Mouse (Mus musculus) MN1 (cell line): Measurements from ENCODE around the gene Sparcl1.
A peak's percentile ranks its signal among the peaks of the same experiment; 100 is the strongest.

Source experiments
- DNase-seq: peaks from one replicate; pipeline ENCODE4 v3.0.0-alpha.2; 2016; ENCODE audit warnings: low spot score

Gene Sparcl1

DNA sequence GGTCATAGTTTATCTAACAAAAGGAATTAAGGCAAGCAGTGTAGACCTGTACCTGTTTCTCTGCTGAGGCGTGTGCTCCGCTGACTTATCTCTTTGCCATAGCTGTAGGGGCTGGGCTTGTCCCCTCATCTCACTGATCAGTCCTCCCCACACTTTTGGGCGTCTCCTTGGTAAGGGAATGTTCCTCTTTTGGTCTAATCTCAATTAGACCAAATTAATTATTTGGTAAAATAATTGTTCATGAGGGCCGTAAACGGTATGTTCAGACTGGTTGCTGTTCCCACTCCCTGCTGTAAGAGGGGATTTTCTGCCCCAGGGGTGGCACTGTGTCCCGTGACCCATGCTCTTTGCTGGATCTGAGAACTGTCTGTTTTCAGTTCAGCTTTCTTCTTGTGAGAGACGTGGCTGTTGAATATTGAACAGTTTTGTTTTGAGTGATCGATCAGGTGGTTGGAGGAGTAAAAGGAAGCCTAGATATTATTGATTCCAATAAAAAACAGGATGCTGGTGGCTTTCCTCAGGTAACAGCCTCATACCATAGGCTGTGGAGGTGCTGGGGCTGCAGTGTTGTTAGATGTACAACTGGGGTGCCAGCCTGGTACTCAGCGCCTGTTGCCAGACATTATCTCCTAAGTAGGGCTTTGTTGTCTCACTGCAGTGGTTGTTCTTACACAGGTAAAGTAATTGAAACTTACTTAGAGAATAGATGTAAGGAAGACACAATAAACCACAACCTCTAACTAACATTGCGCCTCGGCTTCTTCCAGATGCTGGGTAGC, 50.6 kb downstream of the Sparcl1 start:
- DNase-seq: no peak

DNA sequence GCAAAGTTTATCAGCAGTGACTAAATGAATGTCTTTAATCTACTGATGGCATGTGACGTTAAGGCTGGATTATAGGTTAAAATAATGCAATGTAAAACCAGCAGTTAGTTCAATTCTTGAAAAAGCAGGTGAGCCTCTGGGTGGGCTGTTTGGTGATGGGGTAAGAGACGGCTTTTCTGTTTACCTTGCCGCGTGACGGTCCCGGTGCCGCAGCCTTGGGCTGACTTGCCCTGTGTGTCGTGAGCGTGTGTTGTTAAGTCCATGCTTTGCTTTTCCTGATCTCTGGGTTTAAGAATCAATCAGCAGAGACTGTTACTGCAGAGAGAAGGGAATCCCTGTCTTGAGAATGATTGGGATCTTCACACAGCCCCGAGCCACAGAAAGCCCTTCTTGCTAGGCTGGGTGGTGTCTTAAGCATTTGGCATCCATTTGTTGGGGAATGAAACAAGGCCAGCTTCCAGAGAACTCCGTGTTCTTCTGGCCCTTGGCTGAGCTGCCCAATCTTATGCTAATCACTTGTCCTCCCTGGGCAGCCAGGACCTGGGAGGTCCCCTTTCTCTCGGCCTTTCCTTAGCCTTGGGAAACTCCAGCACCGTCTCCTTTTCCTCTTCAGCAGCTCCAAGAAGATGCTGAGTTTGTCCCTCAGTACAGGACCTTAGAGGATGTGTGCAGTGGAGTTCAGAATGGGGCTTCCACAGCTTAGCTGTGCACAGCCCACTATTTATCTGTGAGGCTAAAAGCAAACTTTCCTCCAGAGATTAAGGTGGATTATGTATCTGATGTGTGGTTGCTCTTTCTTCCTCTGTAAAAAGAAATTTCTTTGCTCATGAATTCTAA, 51.4 kb downstream of the Sparcl1 start:
- no peak for DNase-seq

DNA sequence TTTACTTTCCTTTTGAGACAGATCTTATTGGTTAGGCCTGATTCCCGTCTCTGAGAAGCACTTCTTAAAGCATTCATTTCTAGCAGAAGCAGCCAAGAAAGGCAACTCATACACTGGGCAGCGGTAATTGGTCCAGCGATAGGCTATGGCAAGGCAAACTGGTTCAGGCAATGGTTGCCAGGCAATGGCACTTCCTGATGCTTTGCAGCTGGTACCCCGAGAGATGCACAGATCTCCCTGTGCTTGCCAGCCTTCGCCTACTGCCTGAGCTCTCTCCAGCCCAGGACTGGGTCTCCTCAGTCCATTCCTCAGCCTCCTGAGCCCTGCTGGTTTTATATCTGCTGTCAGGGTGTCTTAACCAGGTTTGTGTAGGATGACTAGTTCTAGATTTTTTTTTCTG, 53.1 kb downstream of the Sparcl1 start:
- DNase-seq: no peak

DNA sequence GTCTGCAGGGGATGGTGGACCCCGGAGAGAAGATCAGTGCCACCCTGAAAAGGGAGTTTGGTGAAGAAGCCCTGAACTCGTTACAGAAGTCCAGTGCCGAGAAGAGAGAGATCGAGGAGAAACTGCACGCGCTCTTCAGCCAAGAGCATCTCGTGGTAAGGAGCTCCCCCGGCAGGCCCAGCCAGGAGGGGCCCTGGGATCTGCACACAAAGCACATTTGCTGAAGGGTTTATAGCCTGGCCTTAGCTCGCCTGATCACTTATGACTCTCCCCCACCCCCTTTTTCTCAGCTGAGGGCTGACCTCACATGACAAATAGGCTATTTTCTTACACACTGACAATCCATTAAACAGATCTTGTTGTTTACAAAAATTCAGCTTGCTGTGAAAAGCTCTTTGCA, 53.9 kb downstream of the Sparcl1 start:
- no peak for DNase-seq

DNA sequence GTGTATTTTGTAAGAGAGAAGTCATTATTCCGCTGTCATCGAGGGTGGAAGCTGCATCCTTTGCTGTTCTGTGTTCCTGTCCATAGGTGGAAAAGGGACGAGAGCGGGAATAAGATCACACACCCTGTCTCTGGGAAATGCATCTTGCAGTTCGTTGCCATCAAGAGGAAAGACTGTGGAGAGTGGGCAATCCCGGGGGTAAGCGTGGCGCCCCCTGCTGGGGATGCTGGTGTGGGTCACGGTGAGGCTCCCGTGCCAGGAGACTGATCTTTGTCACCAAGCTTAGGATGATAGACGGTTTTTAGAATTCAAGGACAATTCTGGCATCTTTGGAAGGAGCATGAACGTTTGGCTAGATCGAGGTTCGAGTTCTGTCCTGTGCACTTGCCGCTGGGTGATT, 55.5 kb downstream of the Sparcl1 start:
- no peak for DNase-seq

DNA sequence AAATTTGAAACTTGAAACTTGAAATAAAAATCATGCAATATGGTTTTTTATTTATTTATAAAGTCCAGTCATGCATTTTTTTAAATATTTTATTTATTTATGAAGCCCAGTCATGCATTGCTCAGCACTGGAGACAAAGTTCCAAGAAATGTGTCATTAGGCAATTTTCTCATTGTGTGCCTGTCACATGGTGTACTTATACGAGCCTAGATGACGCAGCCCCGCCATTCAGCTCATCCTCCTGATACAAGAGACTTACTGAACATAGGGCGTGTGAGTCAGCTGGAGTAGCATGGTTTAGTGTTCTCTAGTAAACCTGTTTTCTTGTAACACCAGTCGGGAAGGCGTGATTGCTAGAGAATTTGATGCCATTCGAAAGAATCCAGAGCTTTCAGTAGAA, 57.2 kb downstream of the Sparcl1 start:
- DNase-seq: no peak

DNA sequence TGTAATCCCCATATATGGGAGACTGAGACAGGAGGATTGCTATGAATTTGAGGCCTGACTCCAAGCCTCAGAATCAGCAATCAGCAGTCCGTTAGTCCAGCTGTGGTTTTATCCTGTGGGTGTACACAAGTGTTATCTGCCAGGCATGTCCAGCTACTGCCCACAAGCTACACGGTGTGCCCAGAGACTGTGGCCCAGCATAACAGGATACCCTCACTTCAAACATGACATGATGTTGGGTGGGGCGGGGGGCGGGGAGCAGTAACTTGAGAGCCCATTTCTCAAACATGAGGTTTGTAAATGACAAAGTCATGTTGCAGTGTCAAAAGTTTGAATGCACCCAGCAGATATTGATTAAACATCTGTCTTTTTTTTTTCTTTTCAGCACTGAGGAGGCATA, 57.7 kb downstream of the Sparcl1 start:
- no peak for DNase-seq

DNA sequence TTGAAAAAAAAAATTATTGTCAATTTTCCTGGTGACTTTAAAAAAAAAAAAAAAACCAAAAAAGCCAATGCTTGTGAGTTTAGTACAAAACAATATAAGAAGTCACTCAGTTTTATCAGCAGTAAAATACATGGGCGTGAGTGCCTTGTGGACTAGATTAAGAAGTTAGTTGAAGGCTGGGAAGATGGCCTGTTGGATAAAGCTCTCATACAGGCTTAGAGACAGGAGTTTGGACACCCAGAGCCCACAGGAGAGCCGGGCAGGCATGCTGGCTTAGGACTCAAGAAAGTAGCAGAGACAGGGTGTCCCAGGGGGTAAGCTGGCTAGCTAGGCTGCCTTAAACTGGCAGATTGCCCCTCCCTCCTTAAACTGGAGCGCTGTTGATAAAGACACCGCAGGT, 58.6 kb downstream of the Sparcl1 start:
- DNase-seq: no peak

DNA sequence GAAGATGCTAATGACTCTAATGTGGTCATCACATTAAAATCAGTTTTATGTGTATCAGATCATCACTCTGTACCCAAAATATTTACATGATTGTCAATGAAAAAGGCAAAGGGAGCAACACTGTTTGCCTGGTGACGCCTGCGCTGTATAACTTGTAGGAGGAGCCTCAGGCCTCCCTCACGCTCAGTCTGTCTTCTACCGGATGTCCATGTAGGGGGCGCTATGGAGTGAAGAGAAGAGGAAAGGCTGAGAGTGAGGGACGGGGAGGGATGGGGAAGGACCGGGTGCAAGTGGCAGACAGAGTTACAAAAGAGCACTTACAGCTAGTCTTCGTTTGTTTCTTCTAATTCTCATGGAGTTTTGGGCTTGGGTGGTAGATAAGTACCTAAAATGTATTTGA, 60.6 kb downstream of the Sparcl1 start:
- DNase-seq: no peak

DNA sequence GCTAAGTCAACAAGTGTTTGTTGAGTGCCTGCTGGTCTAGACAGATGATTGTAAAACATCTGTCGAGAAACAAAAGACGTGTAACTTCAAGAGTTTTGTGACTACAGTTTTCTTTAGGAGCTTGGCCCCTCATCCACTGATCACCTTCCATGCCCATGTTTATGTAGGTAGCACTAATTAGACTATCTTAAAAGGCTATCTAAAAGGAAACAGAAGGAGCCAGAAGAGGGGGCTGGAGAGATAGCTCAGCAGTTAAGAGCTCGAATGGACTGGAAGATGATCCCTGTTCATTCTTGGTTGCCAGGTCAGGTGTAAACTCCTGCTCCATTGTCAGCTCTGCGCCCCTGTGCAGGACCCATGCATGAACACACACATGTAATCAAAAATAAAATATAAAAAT, 65.4 kb downstream of the Sparcl1 start:
- no peak for DNase-seq

DNA sequence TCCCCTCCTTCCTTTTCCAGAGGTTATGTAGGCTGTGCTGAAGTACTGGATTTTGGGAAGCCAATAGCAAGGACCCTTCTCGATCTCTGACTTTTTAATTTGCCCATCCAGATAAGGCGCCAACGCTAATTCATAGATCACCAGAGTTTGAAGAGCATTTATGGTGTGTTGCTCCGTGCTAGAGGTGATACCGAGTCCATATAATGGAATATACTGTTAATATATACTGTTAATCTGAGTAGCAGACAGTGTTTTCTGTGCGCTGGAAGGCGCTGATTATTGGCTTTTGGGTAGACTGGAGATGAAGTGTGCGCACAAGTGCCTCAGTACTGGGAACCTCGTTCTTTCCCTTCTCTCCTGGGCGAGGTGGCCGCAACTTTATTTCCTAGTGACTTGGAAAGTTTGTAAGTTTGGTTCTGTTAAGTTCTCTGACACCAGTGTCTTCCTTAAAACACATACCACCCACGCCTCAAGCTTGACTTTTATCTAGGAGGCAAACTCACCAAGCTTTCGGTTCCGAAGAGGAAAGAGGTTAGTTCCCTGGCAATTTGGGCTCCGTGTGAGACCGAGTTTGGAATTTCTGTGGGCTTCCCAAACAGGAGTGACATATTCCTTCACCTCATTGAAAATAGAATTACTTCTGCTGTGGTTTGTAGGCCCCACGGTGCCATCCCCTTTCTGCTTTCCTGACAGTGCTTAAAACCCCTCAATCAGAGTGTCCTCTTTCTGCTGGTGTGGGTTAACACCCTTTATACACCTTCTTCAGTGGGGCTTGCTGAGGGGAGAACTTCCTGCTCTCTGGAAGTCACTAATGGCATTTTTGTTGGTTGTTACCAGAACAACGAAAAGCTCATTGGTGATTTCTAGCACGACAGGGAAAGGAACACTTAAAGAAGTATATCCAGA, 66.1 kb downstream of the Sparcl1 start:
- no peak for DNase-seq

DNA sequence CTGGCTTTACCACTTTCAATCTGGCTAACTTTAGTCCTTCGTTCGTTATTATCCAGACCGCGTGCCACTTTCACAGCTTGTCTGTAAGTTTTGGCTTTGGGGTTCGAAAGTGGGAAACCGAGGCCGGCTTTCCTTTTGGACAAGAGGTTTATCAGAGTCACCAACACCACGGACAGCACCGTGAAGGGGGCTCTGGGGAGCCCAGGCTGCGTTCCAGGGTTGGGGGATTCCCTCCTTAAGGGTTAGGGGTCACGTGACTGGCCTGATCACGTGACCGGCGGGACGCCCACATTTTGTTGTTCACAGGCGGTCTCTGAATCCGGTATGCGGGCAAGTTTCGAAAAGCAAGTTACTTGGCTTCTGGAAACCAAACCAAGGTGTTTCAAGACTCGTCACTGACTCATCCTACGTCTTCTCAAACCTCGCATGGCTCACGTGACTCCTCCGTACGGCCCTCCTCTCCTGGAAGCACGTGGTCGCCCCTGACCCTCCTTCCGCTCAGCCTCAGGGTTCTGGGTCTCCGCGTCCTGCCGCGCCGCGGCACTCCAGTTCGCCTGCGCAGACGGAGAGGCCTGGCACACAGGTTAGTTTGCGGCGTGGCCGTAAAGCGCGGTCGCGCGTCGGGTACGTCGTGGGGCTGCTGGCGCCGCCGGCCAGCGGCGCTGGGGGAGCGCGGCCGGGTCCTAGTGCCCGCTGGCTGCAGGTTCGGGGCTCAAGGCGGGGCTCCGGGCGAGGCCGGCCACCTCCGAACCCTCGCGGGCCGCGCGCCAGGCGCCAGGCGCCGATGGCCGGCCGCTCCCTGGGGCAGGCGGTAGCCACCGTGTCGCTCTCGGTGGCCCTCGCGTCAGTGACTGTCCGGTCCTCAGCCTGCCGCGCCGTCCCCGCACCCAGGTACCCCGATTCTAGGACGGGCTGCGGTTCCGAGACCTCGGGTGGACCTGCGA, 67.0 kb downstream of the Sparcl1 start, which contains the start of gene Nudt9:
TSS of gene Nudt9 (plus strand) at position 51 of the 944 bp plus-strand sequence.
- peak; percentile 97 for DNase-seq

DNA sequence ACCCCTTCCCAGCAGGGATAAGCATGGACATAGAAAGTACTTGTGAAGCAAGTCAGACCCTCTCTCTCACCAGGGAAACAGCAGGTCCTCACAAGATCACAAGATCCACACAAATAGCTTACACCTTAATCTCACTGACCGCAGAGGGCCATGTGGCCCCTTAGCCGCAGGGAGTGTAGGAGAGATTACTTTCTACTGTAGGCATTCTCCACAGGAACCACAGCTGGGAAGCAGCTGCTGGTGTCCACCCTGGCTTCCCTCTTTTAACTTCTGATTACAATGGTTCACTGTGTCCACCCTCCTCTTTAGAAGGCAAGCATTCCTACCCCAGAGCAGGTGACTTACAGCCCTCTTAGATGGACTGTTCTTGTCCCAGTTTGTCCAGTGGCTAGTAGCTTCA, 69.8 kb downstream of the Sparcl1 start:
- DNase-seq: no peak

DNA sequence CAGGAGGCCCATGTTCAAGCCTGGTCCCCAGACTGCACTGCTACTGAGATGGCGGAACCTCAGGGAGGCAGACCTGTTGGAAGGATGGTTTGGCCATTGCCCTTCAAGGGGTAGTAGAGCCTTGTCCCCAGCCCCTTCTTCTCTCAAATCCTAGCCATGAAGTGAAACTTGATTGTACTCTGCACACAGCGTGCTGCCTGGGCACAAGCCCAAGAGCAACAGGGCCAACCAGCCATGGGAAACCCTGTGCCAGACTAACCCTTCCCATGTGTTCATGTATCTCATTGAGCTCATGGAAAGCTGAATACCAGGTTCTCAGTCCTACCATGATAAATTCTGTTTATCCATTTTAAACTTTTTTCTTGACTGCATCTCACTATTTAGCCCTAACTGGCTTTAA, 70.6 kb downstream of the Sparcl1 start:
- no peak for DNase-seq

DNA sequence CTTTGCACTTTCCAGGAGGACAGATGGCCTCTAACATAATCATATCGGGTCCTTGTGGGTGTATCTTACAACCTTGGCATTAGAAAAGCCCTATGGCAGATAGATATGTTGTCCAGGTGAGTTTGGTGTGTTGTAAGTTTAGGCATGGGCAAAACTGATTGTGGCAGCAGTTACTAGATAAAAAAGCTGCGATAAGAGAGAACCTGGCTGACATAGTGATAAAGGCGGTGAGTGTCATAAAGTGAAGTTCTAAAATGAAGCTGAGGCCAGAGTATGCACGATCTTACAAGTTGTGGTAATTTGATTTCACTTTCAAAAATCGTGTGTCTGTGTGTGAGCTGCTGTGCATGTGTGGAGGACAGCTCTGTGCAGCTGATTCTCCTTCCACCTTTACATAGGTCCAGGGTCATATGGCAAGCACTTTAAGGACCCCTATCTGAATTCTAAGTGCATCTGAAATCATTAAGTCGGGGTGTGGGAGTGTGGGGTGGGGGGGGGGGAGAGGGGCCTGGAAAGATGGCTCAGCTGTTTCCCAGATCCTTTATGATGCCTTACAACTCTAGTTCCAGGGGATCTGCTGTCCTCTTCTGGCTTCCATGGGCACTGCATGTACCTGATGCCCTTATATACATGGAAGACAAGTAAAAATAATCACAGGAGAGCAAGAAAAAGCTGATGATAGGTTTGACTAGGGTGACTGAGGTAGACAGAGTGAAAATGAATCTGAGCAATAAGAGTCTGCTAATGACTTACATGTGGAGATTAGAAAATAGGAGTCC, 74.2 kb downstream of the Sparcl1 start:
- peak; percentile 45 for DNase-seq

DNA sequence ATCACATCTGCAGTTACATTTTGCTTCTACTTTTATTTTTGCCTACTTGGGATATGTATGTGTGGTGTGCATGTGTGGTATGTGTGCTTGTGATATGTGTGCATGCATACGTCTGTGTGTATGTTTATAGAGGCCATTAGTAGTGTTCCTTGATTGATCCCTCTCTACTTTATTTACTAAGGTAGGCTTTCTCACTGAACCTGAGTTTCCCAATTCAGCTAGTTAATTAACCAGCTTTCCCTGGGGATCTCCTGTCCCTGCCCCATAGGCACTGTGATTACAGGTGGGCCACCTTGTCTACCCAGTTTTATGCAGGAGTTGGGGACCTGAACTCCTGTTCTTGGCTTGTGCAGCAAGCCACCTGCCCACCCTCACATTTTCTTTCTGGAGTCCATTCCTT, 76.8 kb downstream of the Sparcl1 start:
- DNase-seq: no peak

DNA sequence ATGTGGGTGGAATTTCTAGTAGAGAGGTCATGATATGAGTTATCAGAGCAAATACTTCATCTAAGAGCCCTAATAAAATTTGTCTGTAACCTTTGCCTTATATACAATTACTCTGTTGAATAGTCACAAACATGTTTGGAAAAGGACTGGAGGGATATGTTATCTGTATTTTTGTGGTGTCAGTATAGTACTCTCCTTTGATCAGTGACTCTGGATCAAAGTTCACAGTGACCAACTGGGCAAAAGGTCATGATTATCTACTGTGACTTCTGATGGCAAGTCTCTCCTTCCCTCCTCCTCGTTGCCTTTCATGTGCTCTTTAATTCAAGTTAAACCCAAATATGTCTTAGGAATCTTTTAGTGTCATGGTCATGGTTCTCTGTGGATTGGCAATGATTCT, 77.7 kb downstream of the Sparcl1 start:
- no peak for DNase-seq

DNA sequence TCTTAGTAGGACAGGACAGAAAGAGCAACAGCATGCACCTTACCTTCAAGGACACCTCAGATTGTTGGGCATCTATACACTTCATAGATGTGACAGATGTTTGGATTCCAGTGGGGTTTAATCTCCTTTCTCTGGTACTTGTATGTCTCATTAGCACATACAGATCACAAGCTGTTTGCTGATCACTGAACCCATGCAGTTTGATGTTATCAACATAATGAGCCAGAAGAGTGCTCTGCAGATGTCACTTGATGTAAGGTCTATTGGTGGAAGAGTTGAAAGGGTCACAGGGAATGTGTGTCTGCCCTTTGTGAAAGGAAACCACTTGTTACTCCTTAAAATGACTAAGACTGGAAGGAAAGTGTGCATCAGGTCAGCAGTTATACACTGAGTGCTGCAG, 78.5 kb downstream of the Sparcl1 start:
- DNase-seq: no peak

DNA sequence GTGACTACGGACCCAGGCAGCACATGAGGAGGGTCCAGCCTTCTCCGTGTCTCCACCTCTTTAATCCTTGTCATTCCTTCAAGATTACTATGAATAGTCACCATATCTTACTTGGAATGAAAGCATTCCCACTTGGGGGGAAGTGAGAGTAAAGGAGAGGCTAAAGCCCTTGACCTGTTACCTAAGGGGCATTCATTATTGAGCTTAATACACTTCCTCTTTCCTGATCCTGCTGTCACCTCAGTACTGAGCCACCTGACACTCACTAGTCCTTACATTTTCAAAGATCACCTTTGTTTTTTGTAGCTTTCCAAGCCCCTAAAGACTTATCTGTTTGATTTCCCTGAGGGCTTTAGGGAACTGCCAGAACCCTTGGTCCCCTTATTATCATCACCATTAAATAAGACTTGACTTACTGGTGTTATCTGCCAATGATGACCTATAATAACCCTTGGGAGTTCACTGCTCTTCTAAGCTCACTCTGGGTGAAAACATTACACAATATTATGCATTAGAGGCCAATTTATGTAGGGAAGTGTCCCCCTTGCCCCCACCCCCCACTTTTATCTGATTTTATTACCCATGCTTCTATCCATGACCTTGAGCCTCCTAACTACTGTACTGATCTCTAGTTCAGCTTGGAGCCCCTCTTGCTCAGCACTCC, 81.0 kb downstream of the Sparcl1 start:
- no peak for DNase-seq
